In genomic region chr1:165119760-165120159, GRCm38 (mm10) we compare ENCODE assay signal across 10 mouse cellular contexts. TPM values are rescaled to one million over a fixed set of nuclear protein-coding genes. Genes with fewer than 3 reads are reported as not detected.
A peak's percentile ranks its signal among the peaks of the same experiment; 100 is the strongest.
DNase-seq lines count a peak whose midpoint lies in the region; ATAC-seq and TF ChIP-seq lines count a peak whose summit lies in the region.
"Had no signal": no experiment of that assay in that cellular context is flagged by ENCODE, and none has a peak within 500 bp of the region (broad histone marks: within the 10 kb centered on the region; RNA-seq: fewer than 3 reads in every experiment).

No protein-coding gene starts in this region.

- H3K36me3 ChIP-seq in heart, adult 2 months (ENCODE audit: control insufficient read depth, insufficient read depth, low read length) = no peaks in the 10 kb centered on the region
- no peaks in the 10 kb centered on the region for H3K36me3 ChIP-seq in forebrain, embryonic 13.5 days (ENCODE audit: poor library complexity, severe bottlenecking)
- H3K36me3 ChIP-seq in limb, embryonic 11.5 days (ENCODE audit: control insufficient read depth, insufficient read depth, low read length) = no peaks in the 10 kb centered on the region

- intact Hi-C loops in heart, adult 2 months (cut with DNase I) = loop anchor here (1.0 to 10.0 kb wide), 4 partner anchors 217 to 803 kb away; no protein-coding TSS in a partner anchor

- peaks cover 1% of the 10 kb centered on the region for H3K4me1 ChIP-seq in heart, adult 2 months (ENCODE audit: control insufficient read depth, insufficient read depth, low read length)
- H3K4me1 ChIP-seq in forebrain, embryonic 13.5 days = peaks cover 10% of the 10 kb centered on the region
- H3K4me1 ChIP-seq in limb, embryonic 11.5 days (ENCODE audit: control insufficient read depth, insufficient read depth, low read length) = 0 out of 2 replicates have a peak, but pooled peaks cover 3% of the 10 kb centered on the region

- TF ChIP-seq POLR2A in heart, adult 2 months (IDR thresholded peaks at IDR 0.05; ENCODE audit: insufficient read depth, low read depth, low read length) = no peak

- TF ChIP-seq EP300 in heart, adult 2 months (IDR thresholded peaks at IDR 0.05; ENCODE audit: insufficient read depth, low read depth, low read length) = no peak

- no peaks in the 10 kb centered on the region for H3K79me2 ChIP-seq in heart, adult 2 months (replicated peaks; ENCODE audit: control insufficient read depth, insufficient read depth, low read length)

- no peak for ATAC-seq in forebrain, embryonic 13.5 days
- no peak for ATAC-seq in limb, embryonic 11.5 days (ENCODE audit: insufficient number of reproducible peaks, low FRiP score, low TSS enrichment, low read depth)

- H3K27me3 ChIP-seq in heart, adult 2 months (ENCODE audit: control insufficient read depth, insufficient read depth, low read length) = no peaks in the 10 kb centered on the region
- peaks cover 6% of the 10 kb centered on the region; the same call in 1 of the 2 replicates for H3K27me3 ChIP-seq in forebrain, embryonic 13.5 days
- no peaks in the 10 kb centered on the region for H3K27me3 ChIP-seq in limb, embryonic 11.5 days (ENCODE audit: control insufficient read depth, insufficient read depth, low read length)

- DNase-seq in heart, adult 2 months = peak in 1 of 2 experiments; percentile 41
- DNase-seq in heart, adult 8-10 months (ENCODE audit: low spot score) = no peak
- DNase-seq in ES-CJ7 (ENCODE audit: low read depth, low spot score) = peak; percentile 44
- DNase-seq in limb, embryonic 11.5 days (ENCODE audit: low spot score) = no peak
- no peak for DNase-seq in natural killer cell, adult 2 months (ENCODE audit: low spot score in 2 of 2)
- no peak for DNase-seq in spleen, postnatal 36 days (ENCODE audit: low spot score in 2 of 2)
- DNase-seq in layer of hippocampus, adult 9-10 months (ENCODE audit: low spot score) = no peak

- peak overlapping the region; percentile 36 for H3K27ac ChIP-seq in heart, adult 2 months
- H3K27ac ChIP-seq in forebrain, embryonic 13.5 days = no peak overlapping the region
- H3K27ac ChIP-seq in limb, embryonic 11.5 days (replicated peaks; ENCODE audit: low read depth, low read length) = no peak overlapping the region

- H3K4me3 ChIP-seq in heart, adult 2 months = peak overlapping the region; percentile 16; the same call in 1 of the 2 replicates
- H3K4me3 ChIP-seq in forebrain, embryonic 13.5 days = no peak overlapping the region; the same call in 1 of the 2 replicates
- no peak overlapping the region for H3K4me3 ChIP-seq in limb, embryonic 11.5 days (ENCODE audit: low read depth, low read length)
- H3K4me3 ChIP-seq: megakaryocyte, embryonic 14.5 days had no signal

- H3K4me2 ChIP-seq in forebrain, embryonic 13.5 days = peak overlapping the region; percentile 44
- H3K4me2 ChIP-seq in limb, embryonic 11.5 days (ENCODE audit: low read depth, severe bottlenecking) = 0 out of 2 replicates have a peak overlapping the region, but pooled peaks have one; percentile 4

- H3K9ac ChIP-seq in heart, adult 2 months (ENCODE audit: low read depth, low read length) = no peak overlapping the region
- H3K9ac ChIP-seq in forebrain, embryonic 13.5 days = no peak overlapping the region; the same call in 1 of the 2 replicates
- H3K9ac ChIP-seq in limb, embryonic 11.5 days (ENCODE audit: low read length) = no peak overlapping the region

- 21% methylated on average over 9 of the region's 9 CpGs for WGBS in heart, adult 2 months
- 11% methylated on average over 9 of the region's 9 CpGs for WGBS in forebrain, embryonic 13.5 days
- WGBS in limb, embryonic 11.5 days = 22% methylated on average over 9 of the region's 9 CpGs

- no peak for TF ChIP-seq CTCF in heart, adult 2 months (IDR thresholded peaks at IDR 0.05)

- no peaks in the 10 kb centered on the region for H3K9me3 ChIP-seq in forebrain, embryonic 13.5 days (replicated peaks)
- H3K9me3 ChIP-seq in limb, embryonic 11.5 days (ENCODE audit: control insufficient read depth, low read length) = no peaks in the 10 kb centered on the region

RNA-seq across cellular contexts. Expression of gene Tbx19, which starts 40.8 kb away (rescaled TPM):
- not detected for total RNA-seq in heart, adult 2 months (2021)
- not detected in 2 replicates for polyA plus RNA-seq in heart, adult 2 months (2012; rRNA removed)
- total RNA-seq in heart, adult 8-10 months (2022) = not detected
- 0.10 and 0.24 TPM in 2 replicates for polyA plus RNA-seq in forebrain, embryonic 13.5 days (2015; fragmentation: Nextera tagmentation; extraction: Ambion mirVana)
- 0.05 TPM in 1 of 2 replicates, not detected in the other for polyA plus RNA-seq in limb, embryonic 11.5 days (2014; fragmentation: Nextera tagmentation; extraction: Ambion mirVana)
- total RNA-seq: common myeloid progenitor, adult 5-6 weeks had no signal
